Mouse (Mus musculus): ENCODE results near the gene Tipin.
A peak's percentile ranks its signal among the peaks of the same experiment; 100 is the strongest.
"Not testable (repeated sequence)": the region's sequence is repeated elsewhere in the genome, so short reads cannot be mapped to it uniquely, and the experiment has no call there.

Gene Tipin

GRCm38 (mm10) chr9:64281105-64281780 lies at the start of gene Tipin:
Gene Tipin (plus strand): TSS chr9:64281581.
- DNase-seq (ENCODE audit: extremely low spot score) = peak; percentile 98

GRCm38 (mm10) chr9:64231674-64232073 lies 49.7 kb upstream of the Tipin start:
- no peak for DNase-seq (ENCODE audit: extremely low spot score)

GRCm38 (mm10) chr9:64232257-64232957 lies 49.0 kb upstream of the Tipin start:
- DNase-seq (ENCODE audit: extremely low spot score) = peak; percentile 13

- no peak for DNase-seq (ENCODE audit: extremely low spot score)
These were observed 47.7 kb upstream of the Tipin start for GRCm38 (mm10) chr9:64233656-64234055.

GRCm38 (mm10) chr9:64234768-64235435 lies 46.5 kb upstream of the Tipin start, which contains the start of gene Uchl4:
Gene Uchl4 (plus strand): TSS chr9:64235201.
- DNase-seq (ENCODE audit: extremely low spot score) = no peak

- DNase-seq (ENCODE audit: extremely low spot score) = no peak
These were observed 45.3 kb upstream of the Tipin start for GRCm38 (mm10) chr9:64236056-64236455.

GRCm38 (mm10) chr9:64240116-64240515 lies 41.3 kb upstream of the Tipin start:
- DNase-seq (ENCODE audit: extremely low spot score) = no peak

- peak; percentile 59 for DNase-seq (ENCODE audit: extremely low spot score)
These were observed 40.7 kb upstream of the Tipin start for GRCm38 (mm10) chr9:64240681-64241080.

GRCm38 (mm10) chr9:64242381-64242831 lies 39.0 kb upstream of the Tipin start:
- DNase-seq (ENCODE audit: extremely low spot score) = no peak

GRCm38 (mm10) chr9:64249371-64249770 lies 32.0 kb upstream of the Tipin start:
- no peak for DNase-seq (ENCODE audit: extremely low spot score)

GRCm38 (mm10) chr9:64250111-64250730 lies 31.2 kb upstream of the Tipin start:
- DNase-seq (ENCODE audit: extremely low spot score) = no peak

- DNase-seq (ENCODE audit: extremely low spot score) = no peak
These were observed 28.8 kb upstream of the Tipin start for GRCm38 (mm10) chr9:64252591-64253020.

- peak; percentile 100 for DNase-seq (ENCODE audit: extremely low spot score)
These were observed 28.1 kb upstream of the Tipin start, which contains the start of gene Map2k1 for GRCm38 (mm10) chr9:64253021-64253904. Gene Map2k1 (minus strand): TSS chr9:64253631.

GRCm38 (mm10) chr9:64255422-64255821 lies 26.0 kb upstream of the Tipin start:
- no peak for DNase-seq (ENCODE audit: extremely low spot score)

GRCm38 (mm10) chr9:64256204-64256603 lies 25.2 kb upstream of the Tipin start:
- DNase-seq (ENCODE audit: extremely low spot score) = no peak

GRCm38 (mm10) chr9:64259906-64260305 lies 21.5 kb upstream of the Tipin start:
- DNase-seq (ENCODE audit: extremely low spot score) = no peak

GRCm38 (mm10) chr9:64261023-64261422 lies 20.4 kb upstream of the Tipin start:
- no peak for DNase-seq (ENCODE audit: extremely low spot score)

- no peak for DNase-seq (ENCODE audit: extremely low spot score)
These were observed 16.6 kb upstream of the Tipin start for GRCm38 (mm10) chr9:64264813-64265212.

GRCm38 (mm10) chr9:64267231-64267630 lies 14.2 kb upstream of the Tipin start:
- no peak for DNase-seq (ENCODE audit: extremely low spot score)

- DNase-seq (ENCODE audit: extremely low spot score) = no peak
These were observed 13.2 kb upstream of the Tipin start for GRCm38 (mm10) chr9:64268196-64268595.

- DNase-seq (ENCODE audit: extremely low spot score) = not testable (repeated sequence)
These were observed 12.5 kb upstream of the Tipin start for GRCm38 (mm10) chr9:64268836-64269235.
